ENCODE assay signal across 7 mouse cellular contexts in genomic region chr5:93005229-93005814, GRCm38 (mm10). TPM values are rescaled to one million over a fixed set of nuclear protein-coding genes. Genes with fewer than 3 reads are reported as not detected.
A peak's percentile ranks its signal among the peaks of the same experiment; 100 is the strongest.
DNase-seq lines count a peak whose midpoint lies in the region; ATAC-seq and TF ChIP-seq lines count a peak whose summit lies in the region.

No protein-coding gene starts in this region.

- H3K27me3 ChIP-seq in intestine, embryonic 16.5 days (replicated peaks; ENCODE audit: control insufficient read depth, insufficient read depth, low read length) = no peaks in the 10 kb centered on the region
- 0 out of 2 replicates have a peak, but pooled peaks cover 10% of the 10 kb centered on the region for H3K27me3 ChIP-seq in liver, embryonic 15.5 days
- no peaks in the 10 kb centered on the region; the same call in 1 of the 2 replicates for H3K27me3 ChIP-seq in neural tube, embryonic 15.5 days (replicated peaks)

- TF ChIP-seq CTCF in brain, embryonic 14.5 days (IDR thresholded peaks at IDR 0.05; ENCODE audit: borderline replicate concordance, extremely low read depth, insufficient read depth, insufficient read length) = no peak

- H3K36me3 ChIP-seq in intestine, embryonic 16.5 days (ENCODE audit: control insufficient read depth, insufficient read depth, low read length) = no peaks in the 10 kb centered on the region
- no peaks in the 10 kb centered on the region for H3K36me3 ChIP-seq in liver, embryonic 15.5 days (replicated peaks)
- no peaks in the 10 kb centered on the region for H3K36me3 ChIP-seq in neural tube, embryonic 15.5 days

- DNase-seq in R1 (ENCODE audit: low read depth, low spot score) = peak; percentile 94
- DNase-seq in brain, embryonic 14.5 days (ENCODE audit: low read depth) = peak; percentile 35

- ATAC-seq in granulocyte monocyte progenitor cell, adult 5-6 weeks (replicated peaks; ENCODE audit: poor library complexity, severe bottlenecking) = peak; percentile 32
- peak; percentile 46 for ATAC-seq in intestine, embryonic 16.5 days
- ATAC-seq in liver, embryonic 15.5 days (ENCODE audit: insufficient read depth) = peak; percentile 20; the same call in 1 of the 2 replicates
- peak; percentile 55 for ATAC-seq in neural tube, embryonic 15.5 days (ENCODE audit: low FRiP score)
- ATAC-seq in activated CD4-positive, CD25-positive, alpha-beta regulatory T cell, adult 4 months = no peak

- no peaks in the 10 kb centered on the region for H3K9me3 ChIP-seq in intestine, embryonic 16.5 days (ENCODE audit: control insufficient read depth, low read length)
- no peaks in the 10 kb centered on the region for H3K9me3 ChIP-seq in liver, embryonic 15.5 days (replicated peaks)
- no peaks in the 10 kb centered on the region for H3K9me3 ChIP-seq in neural tube, embryonic 15.5 days (replicated peaks)

- peaks cover 19% of the 10 kb centered on the region for H3K4me1 ChIP-seq in intestine, embryonic 16.5 days (ENCODE audit: control insufficient read depth, insufficient read depth, low read length)
- H3K4me1 ChIP-seq in liver, embryonic 15.5 days (replicated peaks) = peaks cover 7% of the 10 kb centered on the region; the same call in 1 of the 2 replicates
- H3K4me1 ChIP-seq in neural tube, embryonic 15.5 days = peaks cover 16% of the 10 kb centered on the region

- H3K4me3 ChIP-seq in intestine, embryonic 16.5 days (ENCODE audit: low read length) = peak overlapping the region; percentile 22
- H3K4me3 ChIP-seq in liver, embryonic 15.5 days (replicated peaks) = peak overlapping the region; percentile 30
- H3K4me3 ChIP-seq in neural tube, embryonic 15.5 days (replicated peaks) = peak overlapping the region; percentile 15; the same call in 1 of the 2 replicates

- 7% methylated on average over 20 of the region's 20 CpGs for WGBS in intestine, embryonic 16.5 days
- WGBS in liver, embryonic 15.5 days (ENCODE audit: insufficient replicate concordance) = 2% methylated on average over 20 of the region's 20 CpGs
- 14% methylated on average over 20 of the region's 20 CpGs for WGBS in neural tube, embryonic 15.5 days

- TF ChIP-seq POLR2A in brain, embryonic 14.5 days (IDR thresholded peaks at IDR 0.05; ENCODE audit: borderline replicate concordance, extremely low read depth, insufficient read depth, insufficient read length, poor library complexity, severe bottlenecking) = no peak

- H3K9ac ChIP-seq in intestine, embryonic 16.5 days (ENCODE audit: low read depth, low read length) = peak overlapping the region; percentile 61
- no peak overlapping the region for H3K9ac ChIP-seq in liver, embryonic 15.5 days
- H3K9ac ChIP-seq in neural tube, embryonic 15.5 days (replicated peaks) = no peak overlapping the region

- H3K27ac ChIP-seq in intestine, embryonic 16.5 days (ENCODE audit: low read length) = peak overlapping the region; percentile 83
- H3K27ac ChIP-seq in liver, embryonic 15.5 days (replicated peaks) = peak overlapping the region; percentile 42
- peak overlapping the region; percentile 48; the same call in 1 of the 2 replicates for H3K27ac ChIP-seq in neural tube, embryonic 15.5 days (replicated peaks)

- peak overlapping the region; percentile 58 for H3K4me2 ChIP-seq in intestine, embryonic 16.5 days (ENCODE audit: low read depth, low read length)
- peak overlapping the region; percentile 49 for H3K4me2 ChIP-seq in liver, embryonic 15.5 days
- H3K4me2 ChIP-seq in neural tube, embryonic 15.5 days = peak overlapping the region; percentile 51

RNA-seq across cellular contexts. Expression of gene Sowahb, which starts 39.5 kb away (rescaled TPM):
- 0.05 and 0.07 TPM in 2 replicates for polyA plus RNA-seq in brain, embryonic 14.5 days (2012; rRNA removed)
- not detected in 2 replicates for total RNA-seq in granulocyte monocyte progenitor cell, adult 5-6 weeks (2014; fragmentation: Nextera tagmentation)
- total RNA-seq in granulocyte monocyte progenitor cell, adult 5-6 weeks (2017) = not detected in 2 replicates
- polyA plus RNA-seq in intestine, embryonic 16.5 days (2015; fragmentation: Nextera tagmentation; extraction: Ambion mirVana) = 5.2 and 7.6 TPM in 2 replicates
- polyA plus RNA-seq in liver, embryonic 15.5 days (2015; fragmentation: Nextera tagmentation; extraction: Ambion mirVana) = 1.1 and 1.4 TPM in 2 replicates
- 0.34 TPM in 1 of 2 replicates, not detected in the other for polyA plus RNA-seq in neural tube, embryonic 15.5 days (2015; fragmentation: Nextera tagmentation; extraction: Ambion mirVana)
- polyA plus RNA-seq in activated CD4-positive, CD25-positive, alpha-beta regulatory T cell, adult 4 months (2017; shearing (Covaris generic)) = not detected
